Mouse (Mus musculus) liver, embryonic 16.5 days (tissue): ENCODE measurements around the gene Tti1. TPM values are rescaled to one million over a fixed set of nuclear protein-coding genes. Genes with fewer than 3 reads are reported as not detected.

ENCODE experiments used
- ATAC-seq: fragments of 200-750 bp; cut with Nextera tagmentation; 2 replicates; pipeline ENCODE4 v1.8.0; 2017; ENCODE audit warnings: low read depth, mild to moderate bottlenecking, moderate number of reproducible peaks, moderate library complexity
- H3K27ac ChIP-seq: fragments of 300-500 bp; sonication (generic); 2 replicates; pipeline ENCODE4 v1.5.1; 2014; ENCODE audit warnings: mild to moderate bottlenecking, low read length
- H3K27me3 ChIP-seq: fragments of 300-500 bp; sonication (generic); 2 replicates; pipeline ENCODE4 v1.6.1; 2014; ENCODE audit warnings: low read depth, low read length, mixed read lengths; ENCODE audit not compliant: control insufficient read depth, insufficient read depth
- H3K36me3 ChIP-seq: fragments of 300-500 bp; sonication (generic); 2 replicates; pipeline ENCODE4 v1.6.1; 2014; ENCODE audit warnings: mild to moderate bottlenecking; ENCODE audit not compliant: control insufficient read depth, insufficient read depth
- H3K4me1 ChIP-seq: fragments of 300-500 bp; sonication (generic); 2 replicates; pipeline ENCODE4 v1.6.1; 2014; ENCODE audit warnings: low read depth, low read length, mixed read lengths; ENCODE audit not compliant: control insufficient read depth
- H3K4me2 ChIP-seq: fragments of 300-500 bp; sonication (generic); 2 replicates; pipeline ENCODE4 v1.6.1; 2014; ENCODE audit warnings: low read depth, low read length, mixed read lengths
- H3K4me3 ChIP-seq: fragments of 300-500 bp; sonication (generic); 2 replicates; pipeline ENCODE4 v1.5.1; 2014; ENCODE audit warnings: low read depth, mild to moderate bottlenecking, low read length
- H3K9ac ChIP-seq: fragments of 300-500 bp; sonication (generic); 2 replicates; pipeline ENCODE4 v1.6.1; 2014; ENCODE audit warnings: low read depth, low read length
- H3K9me3 ChIP-seq: fragments of 300-500 bp; sonication (generic); replicated peaks from 2 replicates; pipeline ENCODE4 v1.6.1; 2016; ENCODE audit warnings: low read length; ENCODE audit not compliant: control insufficient read depth
- WGBS: fragments of 180-500 bp; shearing (Covaris S2); extraction: QIAGEN DNeasy Blood & Tissue Kit; methylation state at CpG from one replicate; pipeline ENCODE4 v1.1.7; 2014; ENCODE audit not compliant: insufficient replicate concordance; 5-methylcytosine and 5-hydroxymethylcytosine counted together
- polyA plus RNA-seq: library from polyadenylated mRNA; unstranded; fragments of >200 nt; fragmentation: Nextera tagmentation; extraction: Ambion mirVana; gene quantifications from 2 replicates; pipeline ENCODE4 v1.2.1, GENCODE M21; 2015

The Tti1 gene
- polyA plus RNA-seq, 1 experiment from 2014 or later, result 13.1 TPM

DNA sequence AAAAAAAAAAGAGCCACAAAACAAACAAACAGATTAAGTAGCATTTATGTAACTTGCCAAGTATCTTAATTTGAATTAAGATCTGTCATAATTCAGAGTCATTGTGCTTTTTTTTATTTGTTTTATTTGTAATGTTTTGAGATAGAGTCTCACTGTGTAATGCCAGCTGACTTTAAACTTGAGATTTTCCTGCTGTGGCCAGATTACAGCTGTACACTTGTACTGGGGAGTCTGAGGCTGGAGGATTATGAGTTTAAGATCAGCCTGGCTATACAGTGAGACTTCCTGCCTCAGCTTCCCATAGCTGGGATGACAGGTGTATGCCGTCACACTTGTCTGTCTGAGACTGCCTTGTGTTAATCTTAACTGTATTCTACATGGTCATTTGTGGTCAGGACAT is 20.5 kb upstream of the Tti1 start:
- no peak overlapping the region for H3K4me2 ChIP-seq
- ATAC-seq, result no peak
- no peak overlapping the region for H3K9ac ChIP-seq
- no peaks in the 10 kb centered on the region for H3K9me3 ChIP-seq
- 95% methylated on average over 1 of the region's 1 CpGs for WGBS
- no peak overlapping the region for H3K27ac ChIP-seq
- no peak overlapping the region for H3K4me3 ChIP-seq
- peaks cover 32% of the 10 kb centered on the region for H3K36me3 ChIP-seq
- no peaks in the 10 kb centered on the region for H3K27me3 ChIP-seq
- no peaks in the 10 kb centered on the region for H3K4me1 ChIP-seq

DNA sequence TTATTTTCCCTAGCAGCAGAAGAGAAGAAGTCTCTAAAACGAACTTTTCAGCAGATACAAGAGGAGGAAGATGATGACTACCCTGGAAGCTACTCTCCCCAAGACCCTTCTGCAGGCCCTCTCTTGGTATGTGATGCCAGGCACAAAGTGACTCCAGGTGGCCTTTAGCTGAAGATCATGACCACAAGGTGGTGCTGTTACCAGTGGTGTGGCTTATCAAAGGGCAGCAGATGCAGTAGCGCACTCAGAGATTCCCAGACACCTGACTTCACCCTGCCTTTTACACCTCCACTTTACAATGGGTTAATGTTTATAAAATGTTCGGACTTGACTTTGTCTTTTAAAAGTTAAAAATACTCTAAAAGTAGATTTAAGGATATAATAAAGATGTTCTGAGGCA is 19.7 kb upstream of the Tti1 start:
- H3K9ac ChIP-seq, result no peak overlapping the region
- H3K27me3 ChIP-seq, result no peaks in the 10 kb centered on the region
- peaks cover 36% of the 10 kb centered on the region for H3K36me3 ChIP-seq
- H3K9me3 ChIP-seq, result no peaks in the 10 kb centered on the region
- H3K4me3 ChIP-seq, result no peak overlapping the region
- ATAC-seq, result peak; percentile 78
- H3K4me2 ChIP-seq, result no peak overlapping the region
- WGBS, result 33% methylated on average over 3 of the region's 3 CpGs
- H3K27ac ChIP-seq, result no peak overlapping the region
- H3K4me1 ChIP-seq, result no peaks in the 10 kb centered on the region

DNA sequence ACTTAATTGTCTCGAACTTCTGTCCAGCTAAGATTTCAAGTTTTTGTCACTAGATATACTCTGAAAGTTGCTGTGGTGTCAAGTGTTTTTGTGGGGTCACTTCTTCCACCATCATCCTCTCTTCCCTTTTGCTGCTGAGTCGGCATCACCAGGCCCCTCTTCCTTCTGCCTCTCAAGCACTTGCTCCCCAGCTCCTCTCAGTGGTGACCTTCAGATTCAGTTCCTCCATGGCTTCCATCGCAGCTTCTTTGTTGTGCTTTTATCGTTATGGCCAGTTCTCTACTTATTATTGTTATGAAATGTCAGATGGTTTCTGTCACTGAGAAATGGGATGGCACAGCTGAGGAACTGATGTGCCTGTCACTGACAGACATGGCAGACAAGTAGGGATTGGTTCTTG is 18.0 kb upstream of the Tti1 start:
- no peak for ATAC-seq
- Histone ChIP-seq H3K4me3 (no peak overlapping the region), H3K4me2 (no peak overlapping the region), H3K27me3 (no peaks in the 10 kb centered on the region), H3K27ac (no peak overlapping the region), H3K4me1 (no peaks in the 10 kb centered on the region), H3K9ac (no peak overlapping the region), H3K36me3 (peaks cover 34% of the 10 kb centered on the region), H3K9me3 (no peaks in the 10 kb centered on the region)
- 64% methylated on average over 4 of the region's 4 CpGs for WGBS

DNA sequence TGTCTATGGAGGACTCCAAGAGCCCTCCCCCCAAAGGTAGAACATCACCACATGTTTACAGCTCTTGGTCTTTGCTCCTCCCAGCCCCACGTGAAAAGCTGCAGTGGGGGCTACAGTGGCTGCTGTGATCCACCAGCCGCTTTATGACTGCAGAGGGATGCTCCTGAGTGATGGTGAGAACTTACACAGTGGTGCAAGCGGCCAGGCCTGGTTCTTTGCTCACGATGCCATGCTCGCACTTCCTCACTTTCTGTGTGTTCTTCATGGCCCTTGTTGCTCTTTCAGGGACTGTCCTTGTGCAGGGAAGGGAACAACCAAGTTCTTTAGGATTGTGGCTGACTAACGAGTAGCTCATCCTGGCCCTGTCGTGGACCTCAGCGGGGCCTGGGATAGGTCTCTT is 15.3 kb upstream of the Tti1 start:
- no peaks in the 10 kb centered on the region for H3K9me3 ChIP-seq
- H3K4me2 ChIP-seq, result no peak overlapping the region
- H3K9ac ChIP-seq, result no peak overlapping the region
- ATAC-seq, result no peak
- H3K27me3 ChIP-seq, result no peaks in the 10 kb centered on the region
- H3K4me1 ChIP-seq, result no peaks in the 10 kb centered on the region
- H3K27ac ChIP-seq, result no peak overlapping the region
- WGBS, result 87% methylated on average over 8 of the region's 8 CpGs
- peaks cover 24% of the 10 kb centered on the region for H3K36me3 ChIP-seq
- H3K4me3 ChIP-seq, result no peak overlapping the region

DNA sequence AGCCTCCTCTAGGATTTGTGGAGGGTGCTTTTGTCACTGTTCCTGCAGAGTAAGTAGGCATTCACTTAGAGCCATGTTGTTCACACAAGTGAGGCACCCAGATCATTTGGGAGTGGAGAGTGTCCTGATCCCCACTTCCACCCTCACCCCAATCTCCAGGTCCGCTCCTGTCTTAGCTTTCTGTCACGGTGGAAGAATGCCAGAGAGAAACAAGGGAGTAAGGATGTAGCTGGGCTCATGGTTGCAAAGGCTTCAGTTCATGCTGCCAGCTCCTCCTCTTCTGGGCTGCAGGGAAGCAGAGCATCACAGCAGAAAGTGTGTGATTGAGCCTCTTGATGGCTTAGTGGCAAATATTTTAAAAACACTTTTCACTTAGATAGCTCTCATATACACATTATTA is 12.2 kb upstream of the Tti1 start:
- no peak overlapping the region for H3K9ac ChIP-seq
- no peaks in the 10 kb centered on the region for H3K27me3 ChIP-seq
- ATAC-seq, result no peak
- H3K9me3 ChIP-seq, result no peaks in the 10 kb centered on the region
- no peak overlapping the region for H3K4me3 ChIP-seq
- H3K36me3 ChIP-seq, result peaks cover 24% of the 10 kb centered on the region
- peaks cover 13% of the 10 kb centered on the region for H3K4me1 ChIP-seq
- 79% methylated on average over 2 of the region's 2 CpGs for WGBS
- no peak overlapping the region for H3K4me2 ChIP-seq
- H3K27ac ChIP-seq, result no peak overlapping the region

DNA sequence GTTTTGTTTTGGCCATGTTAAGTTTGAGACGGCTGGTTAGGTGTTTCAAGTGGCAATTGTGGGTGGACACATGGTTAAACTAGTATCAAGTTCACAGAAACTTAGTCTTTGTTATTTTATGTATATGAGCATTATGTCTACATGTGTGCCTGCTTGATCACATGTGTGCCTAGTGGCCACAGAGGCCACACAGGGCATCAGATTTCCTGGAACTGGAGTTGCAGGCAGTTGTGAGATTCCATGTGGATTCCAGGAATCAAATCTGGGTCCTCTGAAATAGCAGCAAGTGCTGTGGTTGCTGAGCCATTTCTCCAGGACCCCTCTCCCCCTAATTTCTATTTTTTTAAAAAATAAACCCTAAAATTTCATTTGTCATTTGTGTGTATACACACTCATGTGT is 11.4 kb upstream of the Tti1 start:
- H3K9ac ChIP-seq, result no peak overlapping the region
- no peaks in the 10 kb centered on the region for H3K27me3 ChIP-seq
- 63% methylated on average over 1 of the region's 1 CpGs for WGBS
- H3K4me1 ChIP-seq, result peaks cover 13% of the 10 kb centered on the region
- H3K27ac ChIP-seq, result no peak overlapping the region
- peaks cover 17% of the 10 kb centered on the region for H3K36me3 ChIP-seq
- no peaks in the 10 kb centered on the region for H3K9me3 ChIP-seq
- ATAC-seq, result no peak
- H3K4me3 ChIP-seq, result no peak overlapping the region
- H3K4me2 ChIP-seq, result no peak overlapping the region

DNA sequence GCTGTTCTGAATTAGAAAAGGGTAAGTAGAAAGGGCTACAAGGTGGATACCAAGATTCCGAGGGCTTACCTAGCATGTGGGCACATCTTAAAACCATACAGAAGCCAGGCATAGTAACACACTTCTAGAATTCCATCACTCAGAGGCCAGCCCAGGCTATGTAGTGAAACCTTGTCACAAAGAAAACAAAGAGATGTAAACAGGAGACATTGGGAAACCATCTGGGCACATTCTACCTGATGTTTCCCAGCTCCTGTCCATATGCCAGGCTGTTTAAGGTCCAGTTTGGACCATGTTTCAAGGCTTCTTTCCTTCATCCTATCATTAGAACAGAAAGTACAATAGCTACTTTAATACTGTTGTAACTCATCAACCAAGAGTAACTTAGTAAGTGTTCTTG is 9.3 kb upstream of the Tti1 start:
- no peaks in the 10 kb centered on the region for H3K27me3 ChIP-seq
- H3K9me3 ChIP-seq, result no peaks in the 10 kb centered on the region
- H3K27ac ChIP-seq, result no peak overlapping the region
- H3K4me2 ChIP-seq, result no peak overlapping the region
- no peak overlapping the region for H3K9ac ChIP-seq
- H3K36me3 ChIP-seq, result peaks cover 7% of the 10 kb centered on the region
- no peak for ATAC-seq
- H3K4me1 ChIP-seq, result peaks cover 21% of the 10 kb centered on the region
- WGBS, result 74% methylated on average over 1 of the region's 1 CpGs
- no peak overlapping the region for H3K4me3 ChIP-seq

DNA sequence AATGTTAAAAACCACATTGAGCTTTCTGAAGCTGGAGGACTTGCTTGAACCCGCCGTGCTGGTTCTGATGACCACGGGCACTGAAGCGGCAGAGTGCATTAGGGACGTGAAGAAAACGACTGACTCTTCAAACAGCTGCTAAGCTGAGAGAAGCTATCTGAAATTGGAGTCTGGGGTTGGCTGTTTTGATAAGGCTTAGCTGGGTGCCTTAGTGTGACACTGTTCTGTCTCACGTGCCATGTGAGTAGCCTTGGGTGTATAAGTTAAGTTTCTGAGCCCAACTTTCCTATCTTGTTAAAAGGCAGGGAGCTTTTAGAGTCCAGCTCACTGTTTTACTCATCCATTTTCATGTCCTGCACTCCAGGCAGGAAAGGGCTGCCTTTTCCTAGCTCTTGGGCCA is 8.7 kb upstream of the Tti1 start:
- peaks cover 7% of the 10 kb centered on the region for H3K36me3 ChIP-seq
- ATAC-seq, result peak; percentile 86
- H3K27ac ChIP-seq, result 0 out of 2 replicates have a peak overlapping the region, but pooled peaks have one; percentile 43
- H3K4me2 ChIP-seq, result peak overlapping the region; percentile 14; the same call in 1 of the 2 replicates
- no peaks in the 10 kb centered on the region for H3K9me3 ChIP-seq
- H3K4me3 ChIP-seq, result no peak overlapping the region
- WGBS, result 30% methylated on average over 7 of the region's 7 CpGs
- H3K27me3 ChIP-seq, result no peaks in the 10 kb centered on the region
- no peak overlapping the region for H3K9ac ChIP-seq
- peaks cover 23% of the 10 kb centered on the region for H3K4me1 ChIP-seq

DNA sequence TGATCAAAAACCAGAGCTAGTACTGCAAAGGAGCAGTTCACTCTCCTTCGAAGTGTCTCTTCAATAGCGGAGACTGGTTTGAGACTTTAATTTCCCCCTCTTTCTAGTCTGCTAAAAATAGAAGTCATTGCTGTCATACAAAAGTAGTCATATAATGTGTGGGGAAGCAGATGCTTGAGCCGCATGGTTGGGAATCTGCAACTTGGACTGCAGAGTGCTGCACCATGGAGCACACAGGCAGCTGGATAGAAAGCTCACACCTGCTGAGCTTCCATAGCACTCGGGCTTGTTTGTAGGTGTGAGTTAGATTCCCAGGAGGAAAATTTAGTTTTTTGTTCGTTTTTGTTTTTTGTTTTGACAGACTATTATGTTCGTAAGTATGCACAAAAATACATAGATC is 8.2 kb upstream of the Tti1 start:
- no peaks in the 10 kb centered on the region for H3K9me3 ChIP-seq
- no peak overlapping the region for H3K9ac ChIP-seq
- no peak overlapping the region for H3K4me3 ChIP-seq
- no peak for ATAC-seq
- H3K27ac ChIP-seq, result peak overlapping the region; percentile 6; the same call in 1 of the 2 replicates
- peaks cover 27% of the 10 kb centered on the region for H3K4me1 ChIP-seq
- H3K36me3 ChIP-seq, result peaks cover 5% of the 10 kb centered on the region
- H3K27me3 ChIP-seq, result no peaks in the 10 kb centered on the region
- 65% methylated on average over 6 of the region's 6 CpGs for WGBS
- no peak overlapping the region for H3K4me2 ChIP-seq
